Mouse (Mus musculus): Measurements from ENCODE around the gene Casq2. TPM values are rescaled to one million over a fixed set of nuclear protein-coding genes. Genes with fewer than 3 reads are reported as not detected.

The Casq2 gene
- total RNA-seq, 2 experiments from 2014 or later, result 0.96 to 1.9 TPM

- no peak for DNase-seq (ENCODE audit: low spot score in 2 of 2)
These were observed 6.8 kb upstream of the Casq2 start for GRCm38 (mm10) chr3:102079413-102079812.

- peak; percentile 60 to 76 for DNase-seq (ENCODE audit: low spot score in 2 of 2)
These were observed 4.4 kb upstream of the Casq2 start for GRCm38 (mm10) chr3:102081862-102082261.

GRCm38 (mm10) chr3:102083589-102084230 lies 2.5 kb upstream of the Casq2 start:
- DNase-seq (ENCODE audit: low spot score in 2 of 2), result no peak

DNA sequence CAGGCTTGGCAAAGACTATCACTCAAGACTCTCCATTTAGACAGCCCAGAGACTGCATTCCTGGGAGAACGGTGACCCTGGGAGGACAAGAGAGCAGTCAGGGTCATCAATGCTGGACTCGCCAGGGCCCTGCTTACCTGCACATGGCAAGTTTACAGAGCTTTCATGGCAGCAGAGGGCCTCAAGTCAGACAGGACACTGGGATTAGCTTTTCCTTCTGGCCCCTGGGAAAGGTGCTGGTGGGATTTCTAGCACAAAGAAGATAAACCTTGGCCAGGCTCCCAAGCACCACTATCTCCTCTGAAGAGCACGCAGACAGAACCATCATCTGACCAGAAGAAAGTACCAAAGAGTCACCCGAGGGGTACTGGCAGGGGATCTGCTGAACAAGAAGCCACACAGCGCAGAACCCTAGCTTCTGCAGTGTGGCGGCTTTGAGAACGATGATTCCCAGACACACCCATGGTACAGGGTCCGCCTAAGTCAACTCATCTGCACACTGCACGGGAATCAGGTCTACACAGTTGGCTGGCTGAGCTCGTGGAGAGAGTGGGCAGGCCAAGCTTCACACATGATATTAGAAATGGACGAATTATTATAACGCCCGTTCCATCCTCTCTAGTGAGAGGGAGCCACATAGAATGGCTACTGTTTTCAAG lies 1.3 kb upstream of the Casq2 start:
- no peak for DNase-seq (ENCODE audit: low spot score in 2 of 2)

DNA sequence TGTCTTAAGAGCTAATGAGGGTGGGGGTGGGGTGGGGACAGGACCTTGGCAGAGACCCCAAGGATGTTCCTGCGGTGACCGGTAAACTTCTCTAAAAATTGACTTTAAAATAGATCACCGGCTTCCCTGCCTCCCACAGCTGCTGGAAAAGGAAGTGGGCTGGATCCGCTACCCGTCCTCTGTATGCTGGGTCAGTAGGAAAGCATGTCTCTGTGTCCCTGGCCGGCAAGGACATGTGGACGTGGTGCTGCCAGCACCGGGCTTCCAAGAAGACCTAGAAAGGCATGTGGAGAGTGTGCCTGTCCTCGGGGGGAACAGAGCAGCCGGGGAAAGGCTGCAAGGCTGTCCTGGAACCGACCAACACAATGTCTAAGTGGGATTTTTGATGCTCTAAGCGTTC lies 496 bp upstream of the Casq2 start:
- peak; percentile 24 to 45 for DNase-seq (ENCODE audit: low spot score in 2 of 2)

DNA sequence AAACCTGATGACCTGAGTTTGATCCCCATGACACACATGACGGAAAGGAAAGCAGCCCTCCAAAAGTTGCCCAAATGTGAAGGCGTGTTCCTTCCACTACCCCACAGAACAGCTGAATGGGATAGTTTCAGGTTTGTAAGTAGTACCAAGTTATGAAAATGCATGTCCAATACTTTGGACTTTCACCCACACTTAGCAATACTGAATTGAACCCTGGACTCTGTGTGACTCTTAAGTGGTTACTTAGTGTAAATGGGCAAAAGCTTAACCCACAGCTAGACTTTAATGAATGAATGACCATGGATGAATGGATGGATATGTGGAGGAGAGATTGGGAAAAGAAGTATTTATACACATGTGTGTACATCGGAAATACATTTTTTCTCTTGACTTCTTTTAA lies 8.6 kb downstream of the Casq2 start:
- DNase-seq (ENCODE audit: low spot score in 2 of 2), result no peak

DNA sequence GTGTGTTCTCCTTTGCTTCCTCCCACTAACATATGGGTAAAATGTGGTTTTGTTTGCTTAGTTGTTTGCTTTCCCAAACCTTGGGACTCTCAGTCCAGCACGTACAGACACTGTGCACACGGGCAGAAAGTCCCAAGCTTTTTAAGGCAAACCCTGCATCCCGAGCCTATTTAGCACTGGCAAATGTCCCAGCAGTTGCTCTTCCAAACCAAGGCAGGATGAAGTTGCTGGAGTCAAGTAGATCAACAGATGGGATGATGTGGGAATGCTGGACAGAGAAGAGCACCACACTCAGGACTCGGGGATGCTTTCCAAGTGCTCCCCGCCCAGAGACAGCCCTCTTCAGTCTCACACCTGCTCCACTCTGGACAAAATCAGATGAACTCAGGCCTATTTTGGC lies 9.2 kb downstream of the Casq2 start:
- no peak for DNase-seq (ENCODE audit: low spot score in 2 of 2)

- DNase-seq (ENCODE audit: low spot score in 2 of 2), result no peak
These were observed 10.2 kb downstream of the Casq2 start for GRCm38 (mm10) chr3:102096366-102096765.

DNA sequence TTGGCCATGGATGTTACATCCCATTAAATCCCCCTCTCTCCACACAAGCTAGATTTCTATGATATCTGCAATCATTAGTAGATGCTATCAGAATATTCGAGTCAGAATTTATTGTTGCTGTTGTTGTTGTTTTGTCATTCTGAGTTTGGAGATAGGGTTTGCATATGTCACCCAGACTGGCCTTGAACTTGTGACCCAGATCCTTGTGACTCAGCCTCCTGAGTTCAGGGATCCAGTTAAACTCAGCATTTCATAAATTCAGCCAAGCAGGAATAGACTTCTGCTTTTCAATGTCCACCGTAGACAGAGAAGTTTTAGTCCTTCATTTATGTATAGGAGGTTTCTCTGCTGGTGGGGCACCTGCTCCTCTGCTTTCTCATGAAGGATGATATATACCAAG lies 10.8 kb downstream of the Casq2 start:
- DNase-seq (ENCODE audit: low spot score in 2 of 2), result no peak

- no peak for DNase-seq (ENCODE audit: low spot score in 2 of 2)
These were observed 13.0 kb downstream of the Casq2 start for GRCm38 (mm10) chr3:102099242-102099641.

DNA sequence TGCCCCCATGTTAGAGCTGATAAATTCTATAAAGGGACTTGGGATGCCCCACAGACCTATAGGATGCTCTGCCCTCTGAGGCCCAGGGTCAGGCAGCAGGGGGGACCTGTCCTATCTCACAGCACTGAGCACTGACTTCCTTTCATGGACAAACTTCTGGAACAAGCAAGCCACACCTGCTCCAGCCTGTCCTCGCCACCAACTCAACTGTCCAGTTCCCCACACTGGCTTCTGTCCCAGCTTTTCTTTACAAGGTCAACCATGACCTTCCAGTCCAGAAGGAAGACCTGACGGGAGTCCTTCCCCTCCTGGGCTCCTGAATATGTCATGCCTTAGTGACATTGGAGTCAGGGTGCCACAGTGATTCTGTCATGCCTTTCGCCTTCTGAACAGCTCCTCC lies 13.6 kb downstream of the Casq2 start:
- no peak for DNase-seq (ENCODE audit: low spot score in 2 of 2)

GRCm38 (mm10) chr3:102101445-102101844 lies 15.2 kb downstream of the Casq2 start:
- no peak for DNase-seq (ENCODE audit: low spot score in 2 of 2)

- DNase-seq (ENCODE audit: low spot score in 2 of 2), result no peak
These were observed 17.8 kb downstream of the Casq2 start for GRCm38 (mm10) chr3:102103811-102104565.

- DNase-seq (ENCODE audit: low spot score in 2 of 2), result no peak
These were observed 22.0 kb downstream of the Casq2 start for GRCm38 (mm10) chr3:102108201-102108600.

DNA sequence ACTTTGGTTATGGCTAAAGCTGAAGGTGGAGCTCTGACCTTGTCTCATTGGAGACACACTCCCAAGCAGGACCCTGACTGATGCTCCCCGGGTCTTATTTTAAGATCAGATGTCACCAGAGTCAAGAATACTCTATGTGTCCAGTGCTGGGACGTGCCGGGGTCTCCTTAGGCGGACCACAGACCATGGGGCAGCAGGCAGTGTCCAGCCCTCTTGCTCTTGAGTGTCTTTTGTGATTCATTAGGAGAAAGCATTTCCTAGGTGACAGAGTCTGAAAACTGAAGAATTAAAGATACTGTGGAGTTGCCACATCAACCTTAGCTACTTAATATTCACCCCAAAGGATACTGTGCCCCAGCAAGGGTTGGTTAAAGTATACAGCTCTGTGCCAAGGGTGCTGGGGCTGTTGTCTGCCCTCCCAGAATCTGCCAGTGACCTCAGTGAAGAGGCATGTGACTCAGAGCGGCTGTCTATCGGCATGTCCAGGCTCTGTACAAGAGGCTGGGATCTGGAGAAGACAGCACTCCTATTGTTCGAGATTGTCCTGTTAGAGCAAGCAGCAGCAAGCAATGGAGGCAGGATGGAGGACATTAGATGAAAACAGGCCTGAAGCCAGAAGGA lies 25.9 kb downstream of the Casq2 start:
- DNase-seq (ENCODE audit: low spot score in 2 of 2), result no peak

- DNase-seq (ENCODE audit: low spot score in 2 of 2), result no peak
These were observed 34.7 kb downstream of the Casq2 start for GRCm38 (mm10) chr3:102120947-102121346.

GRCm38 (mm10) chr3:102122046-102122445 lies 35.8 kb downstream of the Casq2 start:
- no peak for DNase-seq (ENCODE audit: low spot score in 2 of 2)

DNA sequence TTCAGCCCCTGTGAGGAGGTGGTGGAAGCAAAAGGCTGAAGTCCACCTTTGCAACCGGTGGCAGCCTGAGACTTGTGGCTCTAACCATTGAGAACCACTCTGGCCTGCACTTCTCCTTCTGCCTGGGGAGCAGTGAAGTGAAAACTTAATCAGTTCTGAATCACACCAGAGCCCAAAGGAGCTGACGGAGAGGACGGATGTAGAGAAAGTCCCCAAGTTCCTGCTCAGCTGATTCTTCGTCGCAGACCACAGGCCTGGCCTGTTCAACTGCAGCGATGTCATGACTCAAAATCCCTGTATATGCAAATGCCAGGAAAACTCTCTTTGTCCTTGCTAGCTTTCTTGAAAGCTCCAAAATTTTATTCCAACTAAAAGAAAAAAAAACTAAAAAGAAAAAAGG lies 37.4 kb downstream of the Casq2 start:
- DNase-seq (ENCODE audit: low spot score in 2 of 2), result no peak

DNA sequence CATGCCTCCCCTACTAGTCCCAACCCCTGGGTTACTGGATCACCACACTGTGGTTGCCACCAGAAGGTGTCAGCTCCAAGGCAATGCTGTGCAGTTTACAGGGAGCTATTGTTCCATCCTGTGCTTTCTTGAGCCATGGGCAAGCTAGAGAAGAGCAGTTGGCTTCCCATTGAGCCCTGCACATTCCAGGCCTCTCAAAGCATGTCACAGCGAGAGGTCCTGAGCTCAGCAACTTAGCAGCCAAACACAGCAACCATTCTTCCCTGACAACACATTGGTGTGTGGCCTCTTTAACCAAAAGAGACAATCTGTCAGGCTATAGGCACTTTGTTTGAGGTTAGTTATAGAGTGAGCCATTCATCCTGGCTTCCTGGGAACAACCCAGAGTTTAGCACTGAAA lies 39.3 kb downstream of the Casq2 start:
- DNase-seq (ENCODE audit: low spot score in 2 of 2), result no peak

GRCm38 (mm10) chr3:102127114-102127513 lies 40.9 kb downstream of the Casq2 start:
- DNase-seq (ENCODE audit: low spot score in 2 of 2), result no peak

DNA sequence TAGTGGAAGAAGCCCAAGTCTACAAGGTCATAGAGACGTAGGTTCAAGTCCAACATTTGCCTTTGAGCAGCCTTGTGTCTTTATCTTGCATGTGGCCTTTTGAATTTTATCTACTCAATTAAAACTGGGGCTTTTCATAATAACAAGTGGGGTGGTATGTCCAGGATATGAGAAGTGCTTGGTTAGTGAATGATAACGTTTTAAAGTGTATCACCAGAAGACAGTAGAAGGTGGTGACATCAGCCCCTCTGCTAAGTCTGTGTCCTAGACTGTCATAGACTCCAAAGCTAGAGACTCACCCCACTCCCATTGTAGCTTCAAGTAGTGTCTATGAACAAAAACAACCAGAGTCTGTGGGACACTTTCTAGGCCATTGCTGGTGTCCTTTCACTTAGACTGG lies 42.0 kb downstream of the Casq2 start:
- DNase-seq (ENCODE audit: low spot score in 2 of 2), result no peak

DNA sequence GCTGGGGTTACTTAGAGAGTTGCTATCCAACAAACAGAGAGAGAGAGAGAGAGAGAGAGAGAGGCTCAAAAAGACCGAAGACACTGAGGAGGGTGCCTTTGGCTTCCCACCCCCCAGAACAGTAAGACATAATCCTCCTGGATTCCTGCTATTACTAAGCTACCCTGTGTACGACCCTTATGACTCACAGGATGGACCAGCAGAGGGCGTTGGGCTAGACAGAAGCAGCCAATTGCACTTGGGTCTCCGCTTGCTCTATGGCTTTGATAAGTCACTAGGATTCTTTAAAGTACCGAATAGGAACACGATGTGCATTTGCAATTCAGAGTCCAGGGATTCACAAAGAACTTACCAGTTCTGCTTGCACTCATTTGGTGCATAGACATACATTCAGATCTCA lies 44.3 kb downstream of the Casq2 start:
- DNase-seq (ENCODE audit: low spot score in 2 of 2), result peak in 1 of 2 experiments; percentile 38

Measured in adrenal gland, adult 18-20 months (tissue).